Mouse (Mus musculus) urinary bladder, adult 18-20 months (tissue): ENCODE data around the gene Prpf18.
A peak's percentile ranks its signal among the peaks of the same experiment; 100 is the strongest.
"Not testable (repeated sequence)": the region's sequence is repeated elsewhere in the genome, so short reads cannot be mapped to it uniquely, and the experiment has no call there.

ENCODE experiments used
- DNase-seq, 2 experiments: peaks; one replicate each; pipeline ENCODE4 v3.0.0; 2022; ENCODE audit warnings: low spot score in 2 of 2, mixed read lengths in 2 of 2

Gene Prpf18

DNA sequence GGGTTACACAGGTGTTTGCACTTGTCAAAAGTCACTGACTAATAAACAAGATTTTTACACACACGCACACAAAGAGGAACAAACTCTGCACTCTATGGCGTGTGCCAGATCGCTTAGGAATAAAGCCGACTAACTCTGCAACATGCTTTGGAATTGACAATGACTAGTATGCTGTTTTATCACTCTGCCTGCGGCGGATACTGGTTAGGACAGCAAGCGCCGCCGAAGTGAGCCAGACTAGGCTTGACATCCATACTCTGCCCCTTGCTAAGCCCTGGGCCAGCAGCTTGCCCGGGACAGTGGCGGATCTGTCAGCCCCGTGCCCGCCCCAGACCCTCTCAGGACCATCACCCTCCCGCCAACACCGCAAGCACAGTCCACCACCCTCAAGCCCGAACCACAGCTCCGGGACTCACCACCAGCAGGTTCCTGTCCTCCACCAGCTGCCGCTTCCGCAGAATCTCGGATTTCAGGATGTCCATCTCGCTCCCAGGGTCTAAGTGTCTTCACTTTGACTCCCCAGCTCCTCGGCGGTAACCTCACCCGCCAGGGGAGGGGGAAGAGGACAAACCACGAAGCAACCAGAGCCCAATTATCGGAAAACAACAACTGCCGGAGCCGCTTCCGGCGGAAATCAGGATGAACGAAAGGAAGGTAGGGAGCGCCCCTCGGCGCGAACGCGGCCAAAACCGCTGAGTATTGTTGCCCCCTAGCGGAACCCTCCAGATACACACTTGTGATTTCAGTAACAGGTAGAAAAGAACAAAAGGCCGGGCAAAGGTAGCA lies at the start of gene Prpf18:
Gene Prpf18 (minus strand): TSS at position 614 of the 786 bp plus-strand sequence.
- peak; percentile 80 to 89 for DNase-seq

DNA sequence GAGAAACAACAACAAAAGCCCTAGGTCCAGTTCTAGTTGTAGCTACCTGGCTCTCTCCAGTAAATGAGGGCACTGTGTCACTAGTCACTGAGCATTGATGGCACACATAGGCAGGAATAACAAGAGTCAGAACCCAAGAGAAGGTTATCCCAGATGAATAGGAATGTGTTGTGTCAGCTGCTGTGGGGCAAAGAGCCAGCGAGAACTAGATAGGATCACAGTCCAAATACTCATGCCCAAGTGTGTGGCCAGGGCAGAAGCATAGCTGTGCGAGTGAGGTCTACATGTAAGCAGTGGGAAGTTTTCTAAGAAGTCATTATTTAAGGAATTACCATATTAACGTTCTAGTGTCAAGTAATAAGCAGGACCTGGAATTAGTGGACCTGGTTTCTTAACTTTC lies 28.0 kb upstream of the Prpf18 start:
- DNase-seq: no peak

DNA sequence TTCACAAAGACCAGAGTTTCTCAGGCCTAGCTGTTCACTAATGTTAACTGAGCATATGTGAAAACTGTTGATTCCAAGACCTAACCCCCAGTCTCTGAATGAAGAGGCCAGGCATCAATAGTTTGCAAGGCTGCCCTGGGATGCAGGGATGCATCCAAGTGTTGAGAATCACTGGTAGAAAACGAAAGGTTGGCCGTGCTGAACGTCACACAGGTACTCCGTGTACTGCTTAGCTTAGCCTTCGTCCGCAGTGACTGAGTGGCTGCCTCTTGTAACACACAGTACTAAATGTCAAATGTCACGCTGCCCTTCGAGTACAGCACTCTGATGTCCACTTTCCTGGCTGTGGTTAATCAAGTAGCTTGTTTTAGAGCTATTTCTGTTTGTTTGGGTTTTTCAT lies 19.7 kb upstream of the Prpf18 start:
- no peak for DNase-seq

DNA sequence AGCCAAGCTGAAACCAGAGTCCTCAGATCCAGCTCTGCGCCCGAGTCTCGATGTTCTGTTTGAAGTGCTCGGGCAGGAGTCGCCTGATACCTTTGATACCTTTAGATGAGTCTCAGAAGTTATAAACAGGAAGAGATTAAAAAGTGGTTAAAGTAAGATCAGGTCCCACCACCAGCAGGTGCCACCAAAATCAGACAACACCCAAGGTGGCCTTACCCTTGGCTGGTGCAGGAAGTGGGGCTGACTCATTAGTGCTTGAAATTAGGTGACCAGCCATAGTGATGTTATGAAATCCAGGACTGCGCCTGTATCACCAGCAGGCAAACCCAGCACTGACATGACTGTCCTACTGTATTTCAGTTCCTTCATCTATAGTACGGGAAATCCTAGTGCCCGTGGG lies 17.8 kb upstream of the Prpf18 start:
- no peak for DNase-seq

DNA sequence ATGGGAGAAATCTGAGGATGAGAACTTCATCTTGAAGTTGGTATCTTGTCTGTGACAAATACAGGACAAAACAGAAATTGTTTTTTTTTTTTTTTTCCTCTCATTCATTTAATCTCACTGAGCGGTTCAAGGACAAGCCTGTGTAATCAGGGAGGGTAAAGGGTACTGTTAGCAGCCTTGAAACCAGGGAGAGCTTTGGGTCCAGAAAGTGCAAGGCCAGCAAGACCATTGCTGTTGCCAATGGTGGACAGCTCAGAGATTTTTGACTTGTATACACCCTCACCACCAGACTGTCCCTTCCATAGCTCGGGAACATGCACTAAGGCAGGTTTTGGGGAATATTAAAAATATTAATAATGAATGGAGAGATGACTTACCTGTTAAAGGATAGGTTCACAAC lies 16.7 kb upstream of the Prpf18 start:
- no peak for DNase-seq

DNA sequence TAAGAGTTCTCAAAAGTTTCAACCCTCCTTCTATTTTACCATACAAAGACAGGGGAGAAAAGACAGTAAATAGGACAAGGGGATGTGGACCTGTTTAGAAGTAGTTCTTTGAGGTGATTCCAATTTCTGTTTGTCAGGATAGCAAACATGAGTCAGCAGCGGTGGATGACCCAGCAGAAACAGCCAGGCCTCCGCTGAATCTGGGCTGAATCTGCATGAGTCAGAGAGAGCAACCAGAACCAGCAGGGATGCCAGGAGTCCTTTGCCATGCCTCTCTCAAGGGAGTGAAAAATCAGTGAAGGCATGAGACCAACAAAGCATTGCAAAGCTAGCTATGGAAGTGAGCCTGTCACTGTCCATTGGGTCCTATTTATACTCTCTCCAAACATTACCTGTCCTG lies 8.8 kb upstream of the Prpf18 start:
- DNase-seq: no peak

DNA sequence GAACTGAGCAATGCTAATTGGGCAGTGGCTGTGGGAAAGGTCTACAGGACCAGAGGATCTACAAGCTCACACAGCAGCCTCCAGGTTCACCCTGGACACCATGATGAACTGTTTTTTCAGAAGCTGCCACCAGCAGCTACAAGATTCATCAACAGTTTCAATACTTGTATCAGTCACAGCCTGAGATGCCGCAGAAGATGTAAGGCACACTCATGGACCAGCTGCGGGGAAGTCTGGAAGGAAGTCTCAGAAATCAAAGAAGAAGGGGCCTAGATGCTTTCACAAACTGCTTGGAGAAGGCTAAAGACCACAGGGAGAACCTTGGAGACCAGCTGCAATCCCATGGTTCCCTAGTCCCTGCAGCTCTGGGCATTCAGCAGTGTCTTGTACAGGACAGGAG lies 2.3 kb downstream of the Prpf18 start:
- DNase-seq: no peak

DNA sequence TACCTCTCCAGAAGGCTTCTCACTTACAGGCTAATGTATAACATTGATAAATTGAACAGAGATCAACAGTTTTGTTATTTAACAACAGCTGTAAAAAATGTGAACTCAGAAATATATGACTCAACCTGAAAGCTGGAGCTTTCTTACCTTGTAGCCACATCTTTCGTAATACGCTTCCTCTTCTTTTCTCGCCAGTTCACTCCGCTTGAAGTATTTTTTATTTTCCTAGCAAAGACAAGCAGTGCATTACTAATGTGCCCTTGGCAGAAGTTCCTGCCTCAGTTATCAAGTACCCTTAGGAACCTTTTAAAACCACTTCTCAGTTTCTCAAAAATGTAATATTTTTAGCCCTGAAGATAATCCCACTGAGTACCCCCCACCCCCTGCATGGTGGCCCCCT lies 3.8 kb downstream of the Prpf18 start:
- DNase-seq: no peak

DNA sequence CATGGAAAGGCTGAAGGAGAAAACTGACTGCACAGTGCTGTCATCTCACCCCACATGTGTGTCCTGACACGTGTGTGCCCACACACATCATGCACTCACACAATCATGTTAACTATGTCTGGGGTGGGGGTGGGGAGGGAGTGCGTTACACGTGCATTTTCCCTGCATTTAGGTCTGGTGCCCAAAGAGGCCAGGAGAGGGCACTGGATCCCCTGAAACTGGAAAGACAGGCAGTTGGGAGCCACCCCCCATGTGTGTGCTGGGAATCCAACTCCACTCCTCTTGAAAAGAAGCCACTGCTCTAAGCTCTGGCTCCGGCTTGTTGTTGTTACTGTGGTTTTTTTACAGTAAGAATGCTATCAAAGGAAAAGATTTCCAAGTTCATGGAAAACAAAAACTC lies 6.8 kb downstream of the Prpf18 start:
- DNase-seq: no peak

DNA sequence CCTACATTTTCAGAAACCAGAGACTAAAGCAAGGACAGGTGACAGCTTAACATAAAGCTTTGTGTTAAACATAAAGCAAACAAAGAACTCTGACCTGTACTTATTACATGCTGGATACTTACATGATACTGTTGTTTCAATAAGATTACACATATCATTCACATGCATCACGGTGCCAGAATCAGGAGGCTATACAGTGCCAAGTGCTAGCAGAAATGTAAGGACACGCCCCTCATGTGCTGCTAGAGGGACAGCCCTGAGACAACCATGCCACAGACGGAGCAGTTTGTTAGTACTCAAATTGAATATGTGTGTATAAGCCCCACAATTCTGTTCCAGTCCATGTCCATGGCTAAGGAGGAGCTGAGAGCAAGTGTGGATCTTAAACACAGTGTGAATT lies 13.7 kb downstream of the Prpf18 start:
- no peak for DNase-seq

DNA sequence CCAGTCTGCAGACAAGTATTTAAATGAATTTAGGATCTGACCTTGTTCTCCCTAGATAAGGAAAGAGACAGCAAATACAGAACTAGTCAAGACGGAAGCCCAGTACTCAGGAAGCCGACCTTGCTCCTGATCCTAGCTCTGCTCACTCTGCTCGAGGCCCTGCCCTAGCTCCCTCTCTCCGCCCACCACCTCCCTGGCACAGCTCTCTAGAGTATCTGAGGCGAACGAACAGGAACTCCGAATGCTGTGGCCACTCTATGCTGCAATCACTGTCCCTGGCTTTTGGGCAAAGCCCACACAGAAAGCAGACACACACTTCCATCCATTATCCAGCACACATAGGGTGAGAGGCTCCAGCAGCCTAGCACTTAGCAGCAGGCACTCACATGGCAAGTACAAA lies 15.3 kb downstream of the Prpf18 start:
- DNase-seq: no peak

DNA sequence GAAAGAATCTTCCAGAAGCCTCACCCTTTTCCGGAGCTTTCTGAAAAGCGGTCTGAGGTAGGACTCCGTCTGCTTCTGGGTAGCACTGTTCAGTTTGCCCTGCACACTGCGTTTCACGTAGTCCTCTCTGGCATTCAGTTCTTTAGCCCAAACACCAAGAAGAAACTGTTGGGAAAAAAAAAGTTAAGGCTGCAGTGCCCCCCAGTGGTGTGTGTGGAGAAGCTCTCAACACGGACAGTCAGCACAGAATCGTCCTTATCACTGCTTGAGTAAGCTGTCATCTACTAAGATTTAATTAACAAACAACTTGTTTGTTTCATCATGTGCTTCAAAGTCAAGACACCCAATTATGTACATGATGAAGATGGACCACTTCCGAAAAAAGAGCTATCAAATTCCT lies 16.1 kb downstream of the Prpf18 start:
- DNase-seq: no peak

DNA sequence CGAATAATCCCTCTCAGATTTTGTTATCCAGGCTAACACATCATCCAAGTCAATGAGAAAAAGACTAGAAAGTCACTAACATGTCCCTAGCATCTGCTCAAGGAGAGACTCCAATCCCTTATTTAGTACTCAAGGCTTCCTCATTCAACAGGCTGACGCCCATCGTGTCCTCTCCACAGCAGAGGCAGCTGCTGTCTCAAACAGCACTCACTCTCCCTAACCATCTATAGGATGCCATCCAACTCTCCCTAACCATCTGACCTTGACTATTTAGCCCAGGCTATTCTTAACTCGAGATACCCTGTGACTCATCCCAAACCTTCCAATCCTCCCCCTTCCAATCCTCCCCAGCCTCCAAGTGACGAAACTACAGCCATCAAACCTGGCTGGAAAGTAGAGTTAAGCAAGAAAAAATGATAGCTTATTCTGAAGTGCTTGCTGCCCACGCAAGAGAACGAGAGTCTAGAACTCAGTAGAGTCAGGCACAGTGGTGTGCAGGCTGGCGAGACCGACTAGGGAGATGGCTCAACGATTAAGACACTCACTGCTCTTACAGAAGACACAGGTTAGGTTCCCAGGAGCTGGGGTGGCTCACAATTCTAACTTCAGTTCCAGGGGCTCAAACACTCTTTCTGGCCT lies 21.6 kb downstream of the Prpf18 start:
- DNase-seq: no peak

DNA sequence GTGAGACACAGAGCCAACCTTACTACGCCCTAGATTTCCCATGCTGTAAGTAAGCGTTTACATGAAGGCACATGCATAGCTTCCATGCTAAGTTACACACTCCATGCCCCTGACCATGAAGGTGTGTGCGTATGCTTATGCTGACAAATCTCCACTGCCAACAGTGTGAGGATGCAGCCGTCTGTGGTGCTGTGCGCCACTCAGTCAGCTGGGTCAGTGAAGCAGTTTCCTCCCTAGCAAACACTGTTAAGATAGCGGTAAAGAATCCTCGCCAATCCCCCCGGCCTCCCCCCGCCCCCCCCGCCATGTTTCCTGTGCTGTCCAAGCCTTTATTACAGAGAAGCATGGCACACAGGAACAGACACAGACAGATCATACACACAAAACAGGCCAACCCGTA lies 22.4 kb downstream of the Prpf18 start:
- no peak for DNase-seq

DNA sequence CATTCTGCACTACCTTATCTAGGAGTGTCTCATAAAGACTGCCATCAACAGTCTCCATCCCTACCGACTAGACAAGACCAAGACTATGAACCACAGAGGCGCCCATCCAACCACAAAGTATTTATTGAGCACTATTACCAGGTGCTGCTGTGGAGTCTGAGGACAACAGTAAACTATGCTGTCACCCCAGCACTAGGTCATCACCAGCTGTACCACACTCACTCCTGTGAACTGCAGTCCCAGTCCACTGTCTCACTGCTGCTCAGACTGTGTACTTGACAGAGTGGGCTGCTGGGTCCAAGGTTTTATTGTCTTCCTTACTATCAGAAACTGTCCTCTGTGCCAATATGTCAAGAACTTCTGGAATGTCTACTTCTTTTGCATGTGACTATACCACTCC lies 23.0 kb downstream of the Prpf18 start:
- no peak for DNase-seq

DNA sequence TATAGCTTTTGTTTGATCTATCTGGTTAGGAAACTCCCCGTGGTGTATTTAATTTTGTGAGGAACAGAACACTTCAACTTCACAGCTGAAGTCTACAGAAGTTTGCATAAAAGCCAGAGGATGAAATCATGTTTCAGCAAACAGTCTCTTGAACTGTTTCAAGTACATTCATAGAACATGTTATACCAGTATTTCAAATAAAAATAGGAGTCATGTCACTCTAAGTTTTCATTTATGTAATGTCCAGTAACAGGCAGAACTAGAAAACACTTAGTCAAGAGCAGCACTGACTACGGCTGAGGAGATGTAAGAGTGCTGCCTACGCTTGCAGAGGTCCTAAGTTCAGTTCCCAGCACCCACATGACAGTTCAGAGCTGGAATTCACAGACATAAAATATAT lies 25.0 kb downstream of the Prpf18 start:
- DNase-seq: no peak

DNA sequence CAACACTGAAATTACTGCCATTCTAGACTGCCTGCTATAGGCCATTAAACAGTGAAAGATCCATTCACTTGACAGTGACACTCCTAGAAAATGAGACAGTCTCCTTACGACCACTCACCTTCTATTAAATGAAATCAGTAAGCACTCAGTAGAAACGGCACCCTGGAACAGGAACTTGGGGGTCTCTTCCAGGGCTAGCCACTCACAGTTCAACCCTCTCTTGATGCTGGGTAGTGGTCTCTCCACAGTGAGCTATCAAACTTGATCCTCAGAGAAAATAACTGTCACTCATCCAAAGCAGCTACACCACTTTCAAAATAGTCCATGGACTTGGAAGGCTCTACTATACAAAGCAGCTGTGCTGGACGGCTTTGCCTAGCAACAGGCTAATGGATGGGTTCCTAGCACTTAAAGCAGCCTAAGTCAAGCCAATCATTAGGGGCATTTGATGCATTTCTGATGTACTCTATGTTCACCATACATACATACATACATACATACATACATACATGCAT lies 30.4 kb downstream of the Prpf18 start:
- no peak for DNase-seq

DNA sequence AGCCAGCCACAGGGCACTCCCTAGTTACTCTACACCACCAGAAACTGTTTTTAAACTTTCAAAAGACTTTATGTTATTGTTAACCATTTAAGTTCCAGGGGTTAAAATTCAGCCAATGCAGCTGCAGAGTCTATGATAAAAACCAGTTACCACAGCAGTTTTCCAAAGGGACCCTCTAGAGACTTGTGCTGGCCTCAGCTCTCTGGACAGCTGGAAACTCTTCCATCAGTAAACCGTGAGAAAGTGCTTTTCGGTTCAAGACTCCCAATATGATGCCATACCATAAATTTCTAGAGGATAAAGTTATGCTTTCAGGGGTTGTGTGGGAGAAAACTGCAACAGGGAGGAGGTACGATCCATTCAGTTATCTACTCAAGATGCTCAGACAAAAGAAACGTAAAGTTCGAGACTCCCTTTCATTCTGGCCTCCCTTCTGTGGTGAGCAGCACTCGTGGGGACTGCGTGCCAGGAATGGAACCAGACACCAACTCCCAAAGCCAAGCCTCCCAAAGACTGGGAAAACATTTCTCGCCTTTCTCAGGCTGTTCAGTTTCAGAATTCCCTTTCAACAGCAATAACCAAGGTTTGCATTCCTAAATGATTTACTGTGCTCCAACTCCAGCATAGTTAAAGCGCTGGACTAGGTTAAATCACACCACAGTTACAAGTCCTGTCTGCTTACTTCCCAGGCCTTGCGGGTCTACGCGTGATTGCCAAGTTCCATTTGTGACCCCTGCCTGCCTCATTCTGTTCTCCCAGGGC lies 31.1 kb downstream of the Prpf18 start:
- DNase-seq: no peak

DNA sequence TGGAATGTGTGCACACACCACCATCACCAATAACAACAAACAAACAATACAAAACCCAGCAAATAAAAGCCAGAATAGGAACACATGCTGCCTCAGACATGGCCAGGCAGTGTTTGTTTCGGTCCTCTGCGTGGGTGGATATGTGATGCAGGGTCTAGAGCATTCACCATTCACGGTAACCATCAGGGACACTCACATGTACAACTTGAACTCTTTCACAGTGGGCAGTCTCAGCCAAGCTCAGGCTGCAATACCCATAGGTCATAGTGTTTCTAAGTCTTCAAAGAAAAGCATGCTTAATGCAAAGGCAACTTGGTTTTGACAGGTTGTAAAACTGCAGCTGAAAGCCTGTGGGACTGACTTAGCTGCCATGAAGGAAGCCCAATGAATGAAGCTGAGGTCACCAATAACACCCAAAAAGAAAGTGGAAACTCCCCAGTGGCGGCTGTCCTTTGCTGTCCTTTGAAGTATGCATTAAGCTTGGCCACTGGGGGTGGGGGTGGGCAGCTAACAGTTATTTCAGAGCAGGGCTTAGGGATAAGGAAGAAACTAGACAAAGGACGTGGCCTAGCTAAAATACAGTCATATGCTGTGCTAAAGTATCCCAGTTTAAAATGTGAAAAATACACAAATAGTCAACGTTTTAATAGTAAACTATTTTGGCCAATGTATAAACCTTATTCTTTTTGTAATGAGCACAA lies 31.9 kb downstream of the Prpf18 start:
- DNase-seq: no peak

DNA sequence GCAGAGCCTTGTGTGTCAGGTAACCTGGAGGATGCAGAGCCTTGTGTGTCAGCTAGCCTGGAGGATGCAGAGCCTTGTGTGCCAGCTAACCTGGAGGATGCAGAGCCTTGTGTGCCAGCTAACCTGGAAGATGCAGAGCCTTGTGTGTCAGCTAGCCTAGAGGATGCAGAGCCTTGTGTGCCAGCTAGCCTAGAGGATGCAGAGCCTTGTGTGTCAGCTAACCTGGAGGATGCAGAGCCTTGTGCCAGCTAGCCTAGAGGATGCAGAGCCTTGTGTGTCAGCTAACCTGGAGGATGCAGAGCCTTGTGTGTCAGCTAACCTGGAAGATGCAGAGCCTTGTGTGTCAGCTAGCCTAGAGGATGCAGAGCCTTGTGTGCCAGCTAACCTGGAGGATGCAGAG lies 32.8 kb downstream of the Prpf18 start:
- DNase-seq: not testable (repeated sequence)

DNA sequence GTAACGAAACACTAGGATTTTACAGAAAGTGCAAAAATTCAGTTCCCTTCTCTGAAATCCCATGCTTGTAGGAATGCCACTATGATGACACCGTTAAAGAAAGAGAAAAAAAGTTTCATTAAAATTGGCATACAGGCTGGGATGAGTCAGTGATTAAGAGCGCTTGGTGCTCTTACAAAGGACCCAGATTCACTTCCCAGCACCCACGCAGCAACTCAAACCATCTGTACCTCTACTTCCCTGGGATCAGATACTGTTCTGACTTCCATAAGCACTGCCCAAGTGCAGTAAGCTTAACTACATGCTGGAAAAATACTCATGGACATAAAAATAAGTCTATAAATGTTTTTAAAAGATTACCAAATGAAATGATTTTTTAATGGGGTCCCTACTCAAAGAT lies 34.9 kb downstream of the Prpf18 start:
- no peak for DNase-seq

DNA sequence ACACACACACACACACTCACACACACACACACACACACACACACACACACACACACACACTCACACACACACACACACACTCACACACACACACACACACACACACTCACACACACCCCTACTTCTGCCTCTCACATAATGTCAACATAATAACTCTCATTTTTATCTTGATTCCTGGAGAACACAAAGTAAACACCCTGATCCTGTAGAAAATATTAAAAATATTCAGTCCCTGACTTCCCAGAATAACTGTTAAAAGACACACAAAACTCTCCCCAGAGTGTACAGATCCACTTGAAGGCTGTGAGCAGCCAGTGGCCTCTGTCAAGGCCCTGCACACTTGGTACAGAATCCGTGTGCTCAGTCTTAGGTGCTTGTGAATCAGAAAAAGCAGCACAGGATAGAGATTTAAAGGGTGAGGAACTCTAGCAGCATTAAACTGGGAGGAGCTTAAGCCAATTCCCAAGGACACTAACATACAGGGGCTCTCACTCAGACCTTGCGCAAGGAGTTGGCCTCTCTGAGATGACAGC lies 36.8 kb downstream of the Prpf18 start:
- no peak for DNase-seq
